Mouse (Mus musculus): ENCODE measurements around the gene Cpeb2.

- TF ChIP-seq CTCF (IDR thresholded peaks at IDR 0.05; ENCODE audit: low read depth) (no peak), EP300 (IDR thresholded peaks at IDR 0.05; ENCODE audit: low read depth) (no peak)
Measured at GRCm38 (mm10) chr5:43183556-43183955, 49.4 kb upstream of the Cpeb2 start.

Measured in heart, postnatal 0 days (tissue).